Mouse (Mus musculus): ENCODE measurements around the gene Herpud2. TPM values are rescaled to one million over a fixed set of nuclear protein-coding genes. Genes with fewer than 3 reads are reported as not detected.

The Herpud2 gene
- polyA plus RNA-seq (2016; fragmentation: Nextera tagmentation; extraction: Ambion mirVana) = 44.2 and 47.0 TPM in 2 replicates

DNA sequence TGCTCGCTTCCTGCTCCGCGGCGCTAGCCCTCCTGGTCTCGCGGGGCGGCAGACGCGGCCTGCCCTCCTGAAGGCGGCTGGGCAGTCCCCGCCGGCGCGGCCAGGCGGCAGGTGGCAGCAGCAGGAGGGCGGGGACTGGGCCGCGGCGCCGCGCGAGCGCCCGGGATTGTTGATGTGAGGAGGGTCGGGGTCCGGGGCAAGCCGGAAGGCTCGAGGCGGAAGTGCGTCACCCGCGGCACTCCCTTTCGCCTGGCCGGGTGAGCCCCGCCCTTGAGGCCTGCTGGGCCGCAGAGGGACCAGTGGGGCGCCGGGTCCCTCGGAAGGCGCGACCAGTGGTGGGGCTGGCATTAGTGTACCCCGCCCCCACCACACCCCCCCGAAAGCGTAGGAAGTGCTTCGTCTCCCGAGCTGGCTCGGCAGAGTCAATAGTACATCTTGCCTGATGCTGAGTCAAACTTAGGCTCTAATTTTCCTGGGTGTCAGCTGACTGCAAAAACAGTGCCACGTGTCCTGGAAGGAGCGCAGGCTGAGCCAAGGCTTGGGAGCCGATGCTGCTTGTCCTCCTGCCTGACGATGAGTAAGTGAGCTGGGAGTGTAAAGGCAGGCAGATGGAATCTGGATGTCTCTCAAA, at the start of gene Herpud2:
Gene Herpud2 (minus strand): TSS at position 210 of the 631 bp plus-strand sequence.
- H3K27me3 ChIP-seq = no peaks in the 10 kb centered on the region
- peak within 1 kb of the TSS; percentile 86 for H3K4me2 ChIP-seq (replicated peaks)
- peak within 1 kb of the TSS; percentile 99 for H3K27ac ChIP-seq (replicated peaks)
- no peaks in the 10 kb centered on the region for H3K9me3 ChIP-seq
- ATAC-seq (ENCODE audit: low FRiP score, low read depth) = peak; percentile 98
- peaks cover 26% of the 10 kb centered on the region for H3K4me1 ChIP-seq
- H3K36me3 ChIP-seq = no peaks in the 10 kb centered on the region
- WGBS = 1% methylated on average over 41 of the region's 51 CpGs
- H3K9ac ChIP-seq (replicated peaks) = peak within 1 kb of the TSS; percentile 95
- H3K4me3 ChIP-seq = peak within 1 kb of the TSS; percentile 94

DNA sequence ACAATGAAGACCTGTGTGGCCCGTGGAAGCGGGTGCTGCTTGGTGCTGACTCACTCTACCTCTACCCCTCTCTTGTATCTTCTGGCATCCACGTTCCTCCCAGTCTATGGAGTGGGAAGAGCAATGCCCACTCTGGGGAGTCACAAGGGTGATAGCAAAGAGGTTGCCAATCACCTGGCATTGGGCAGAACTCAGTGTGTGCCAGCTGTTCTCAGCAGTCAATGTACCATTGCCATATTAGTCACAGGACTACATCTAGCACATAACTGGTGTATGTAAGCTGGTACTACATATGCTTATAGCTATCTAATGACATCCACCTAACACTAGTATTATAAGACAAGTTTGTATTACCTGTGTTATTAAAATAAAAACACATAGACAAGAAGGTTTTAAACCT, 49.4 kb upstream of the Herpud2 start:
- Histone ChIP-seq H3K27me3 (no peaks in the 10 kb centered on the region), H3K9me3 (no peaks in the 10 kb centered on the region), H3K4me3 (no peak overlapping the region), H3K36me3 (no peaks in the 10 kb centered on the region), H3K4me1 (no peaks in the 10 kb centered on the region), H3K9ac (replicated peaks) (no peak overlapping the region), H3K27ac (replicated peaks) (no peak overlapping the region), H3K4me2 (replicated peaks) (no peak overlapping the region)
- 86% methylated on average over 3 of the region's 3 CpGs for WGBS
- ATAC-seq (ENCODE audit: low FRiP score, low read depth) = no peak

DNA sequence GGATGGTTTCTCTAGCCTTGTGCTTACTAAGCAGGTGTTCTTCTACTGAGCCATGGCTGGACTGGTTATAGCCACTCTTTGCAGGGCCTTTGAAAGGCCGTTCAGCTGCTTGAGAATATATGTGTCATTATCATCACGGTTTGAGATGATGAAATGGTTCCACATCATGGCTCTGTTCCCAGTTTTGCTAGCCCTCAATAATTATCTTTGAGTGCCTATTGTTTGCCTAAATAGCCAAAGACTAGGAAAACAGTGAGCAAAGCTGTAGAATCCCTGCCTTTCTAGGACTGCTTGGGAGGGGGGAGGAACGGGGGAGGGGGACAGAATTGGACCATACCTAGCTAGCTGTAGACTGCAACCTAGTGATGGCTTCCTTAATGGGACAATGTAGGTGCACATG, 48.5 kb upstream of the Herpud2 start:
- 90% methylated on average over 3 of the region's 3 CpGs for WGBS
- Histone ChIP-seq H3K9me3 (no peaks in the 10 kb centered on the region), H3K9ac (replicated peaks) (no peak overlapping the region), H3K4me1 (no peaks in the 10 kb centered on the region), H3K27ac (replicated peaks) (no peak overlapping the region), H3K27me3 (no peaks in the 10 kb centered on the region), H3K4me2 (replicated peaks) (no peak overlapping the region), H3K4me3 (no peak overlapping the region), H3K36me3 (no peaks in the 10 kb centered on the region)
- no peak for ATAC-seq (ENCODE audit: low FRiP score, low read depth)

DNA sequence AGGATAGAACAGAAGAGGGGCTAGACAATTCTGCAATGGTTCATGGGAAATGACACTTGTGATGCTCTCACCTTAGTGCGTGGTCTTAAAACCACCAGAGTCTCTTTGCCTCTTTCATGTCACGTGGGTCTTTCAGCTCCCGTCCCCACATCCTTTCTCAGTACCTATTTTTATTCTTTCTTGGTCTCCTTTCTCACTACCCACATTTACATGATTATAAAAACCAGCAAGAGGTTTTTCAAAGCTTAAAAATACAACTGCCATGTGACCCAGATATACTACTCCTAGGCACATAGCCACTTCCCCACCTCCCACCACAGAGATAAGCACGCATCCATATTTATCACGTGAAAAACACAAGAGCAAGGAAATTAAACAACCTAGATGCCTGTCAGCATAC, 45.1 kb upstream of the Herpud2 start:
- ATAC-seq (ENCODE audit: low FRiP score, low read depth) = no peak
- Histone ChIP-seq H3K4me3 (no peak overlapping the region), H3K4me1 (no peaks in the 10 kb centered on the region), H3K36me3 (no peaks in the 10 kb centered on the region), H3K9me3 (no peaks in the 10 kb centered on the region), H3K4me2 (replicated peaks) (no peak overlapping the region), H3K27ac (replicated peaks) (no peak overlapping the region), H3K9ac (replicated peaks) (no peak overlapping the region), H3K27me3 (no peaks in the 10 kb centered on the region)
- WGBS = 90% methylated on average over 5 of the region's 5 CpGs

DNA sequence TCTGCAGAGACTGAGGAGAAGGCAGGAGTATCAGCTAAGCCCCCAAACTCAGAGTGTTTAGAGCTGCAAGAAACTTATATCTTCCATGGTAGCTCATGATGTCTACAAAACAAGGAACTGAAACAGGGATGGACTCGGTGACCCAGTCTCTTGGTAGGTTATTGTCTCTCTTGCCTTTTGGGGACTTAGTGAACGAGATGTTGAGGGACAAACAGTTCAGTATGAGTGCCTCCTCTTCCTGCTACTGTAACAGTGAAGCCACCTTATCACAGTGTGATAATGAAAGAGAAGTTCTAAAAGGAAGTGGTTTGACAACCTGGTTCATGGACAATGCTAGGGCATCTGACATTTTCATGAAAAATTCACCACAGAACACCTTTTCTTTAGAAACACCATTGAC, 40.0 kb upstream of the Herpud2 start:
- Histone ChIP-seq H3K4me2 (replicated peaks) (no peak overlapping the region), H3K27ac (replicated peaks) (no peak overlapping the region), H3K4me1 (no peaks in the 10 kb centered on the region), H3K27me3 (no peaks in the 10 kb centered on the region; the same call in 1 of the 2 replicates), H3K9ac (replicated peaks) (no peak overlapping the region), H3K4me3 (no peak overlapping the region), H3K36me3 (no peaks in the 10 kb centered on the region), H3K9me3 (no peaks in the 10 kb centered on the region)
- no peak for ATAC-seq (ENCODE audit: low FRiP score, low read depth)
- 84% methylated on average over 2 of the region's 2 CpGs for WGBS

DNA sequence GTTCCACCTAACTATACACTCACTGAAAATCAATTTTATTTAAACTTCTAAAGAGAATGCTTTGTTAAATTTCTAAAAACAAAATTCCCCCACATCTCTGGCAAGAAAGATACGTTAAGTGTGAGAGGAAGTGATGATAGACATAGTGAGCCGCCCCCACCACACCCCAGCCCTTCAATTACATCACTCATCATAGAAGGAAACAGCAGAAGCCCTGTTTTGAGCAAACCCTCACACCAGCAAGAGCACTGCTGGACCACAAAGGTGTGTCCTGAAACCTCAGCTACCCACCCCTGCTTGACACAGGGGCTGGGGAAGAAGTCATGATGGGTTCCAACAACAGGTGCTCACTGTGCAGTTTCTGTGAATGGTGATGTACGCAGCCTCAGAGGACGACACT, 34.9 kb upstream of the Herpud2 start:
- Histone ChIP-seq H3K27me3 (no peaks in the 10 kb centered on the region; the same call in 1 of the 2 replicates), H3K4me1 (no peaks in the 10 kb centered on the region), H3K36me3 (no peaks in the 10 kb centered on the region), H3K4me2 (replicated peaks) (no peak overlapping the region), H3K9me3 (no peaks in the 10 kb centered on the region), H3K9ac (replicated peaks) (no peak overlapping the region), H3K27ac (replicated peaks) (no peak overlapping the region), H3K4me3 (no peak overlapping the region)
- WGBS = 90% methylated on average over 4 of the region's 4 CpGs
- no peak for ATAC-seq (ENCODE audit: low FRiP score, low read depth)

DNA sequence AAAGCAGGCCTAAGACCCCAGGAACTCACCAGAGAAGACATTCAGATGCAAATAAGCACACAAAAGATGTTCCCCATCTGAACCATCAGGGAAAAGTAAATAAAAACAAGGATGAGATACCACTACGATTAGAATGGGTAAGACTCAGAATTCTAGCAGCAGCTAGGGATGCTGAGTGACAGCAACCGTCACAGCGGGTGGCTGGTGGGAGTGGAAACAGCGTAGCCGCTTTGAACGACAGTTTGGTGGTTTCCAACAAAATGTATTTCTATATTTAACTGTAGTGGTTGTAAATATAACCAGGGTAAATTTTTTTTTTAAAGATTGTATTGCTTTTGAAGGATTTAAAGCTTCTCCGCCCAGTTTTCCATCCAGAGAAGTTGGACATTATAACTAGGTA, 34.2 kb upstream of the Herpud2 start:
- no peak overlapping the region for H3K4me2 ChIP-seq (replicated peaks)
- no peaks in the 10 kb centered on the region for H3K9me3 ChIP-seq
- no peaks in the 10 kb centered on the region for H3K36me3 ChIP-seq
- H3K9ac ChIP-seq (replicated peaks) = no peak overlapping the region
- no peaks in the 10 kb centered on the region for H3K27me3 ChIP-seq
- H3K4me3 ChIP-seq = no peak overlapping the region
- no peaks in the 10 kb centered on the region for H3K4me1 ChIP-seq
- no peak for ATAC-seq (ENCODE audit: low FRiP score, low read depth)
- WGBS = 35% methylated on average over 7 of the region's 7 CpGs
- no peak overlapping the region for H3K27ac ChIP-seq (replicated peaks)

DNA sequence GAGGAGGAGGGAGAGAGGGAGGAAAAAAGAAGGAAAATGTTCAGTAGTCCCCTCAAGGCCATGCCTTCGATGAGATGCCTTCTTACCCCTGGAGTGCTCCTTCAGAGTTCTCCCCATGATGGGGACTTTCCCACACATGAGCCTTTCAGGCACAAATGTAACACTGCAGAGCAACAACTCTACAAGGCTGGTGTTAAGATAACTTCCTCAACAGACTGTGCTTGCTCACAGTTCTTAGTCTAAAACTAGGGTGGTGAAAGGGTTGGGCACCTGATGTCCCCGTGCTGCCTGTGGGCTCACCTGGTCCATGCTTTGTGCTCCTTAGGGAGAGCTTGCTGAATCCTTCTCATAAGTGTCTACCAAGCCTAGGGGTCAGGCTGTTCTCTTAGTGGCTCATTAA, 33.0 kb upstream of the Herpud2 start:
- H3K27ac ChIP-seq (replicated peaks) = no peak overlapping the region
- no peak for ATAC-seq (ENCODE audit: low FRiP score, low read depth)
- no peak overlapping the region for H3K4me3 ChIP-seq
- no peaks in the 10 kb centered on the region for H3K4me1 ChIP-seq
- H3K4me2 ChIP-seq (replicated peaks) = no peak overlapping the region
- no peaks in the 10 kb centered on the region for H3K27me3 ChIP-seq
- H3K9me3 ChIP-seq = no peaks in the 10 kb centered on the region
- 88% methylated on average over 2 of the region's 2 CpGs for WGBS
- H3K9ac ChIP-seq (replicated peaks) = no peak overlapping the region
- no peaks in the 10 kb centered on the region for H3K36me3 ChIP-seq

DNA sequence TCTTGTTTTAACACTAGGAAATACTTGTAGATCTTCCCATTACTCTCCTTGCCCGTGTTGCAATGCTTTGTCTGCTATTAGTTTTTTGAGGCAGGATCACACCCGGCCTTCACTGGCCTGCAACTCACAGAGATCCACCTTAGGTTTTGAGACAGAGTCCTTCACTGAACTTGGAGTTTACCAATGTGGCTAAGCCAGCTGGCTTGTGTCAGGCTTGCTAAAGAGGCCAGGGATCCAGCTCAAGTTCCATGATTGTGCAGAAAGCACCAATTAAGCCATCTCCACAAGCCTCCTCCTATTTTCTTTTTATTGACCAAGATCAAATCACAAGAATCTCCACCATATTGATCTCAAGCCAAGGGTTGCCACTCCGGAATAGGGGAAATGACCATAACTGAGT, 26.4 kb upstream of the Herpud2 start:
- H3K27me3 ChIP-seq = no peaks in the 10 kb centered on the region
- H3K36me3 ChIP-seq = no peaks in the 10 kb centered on the region
- H3K9ac ChIP-seq (replicated peaks) = no peak overlapping the region
- no peak overlapping the region for H3K27ac ChIP-seq (replicated peaks)
- no peak overlapping the region for H3K4me3 ChIP-seq
- 84% methylated on average over 3 of the region's 3 CpGs for WGBS
- no peak for ATAC-seq (ENCODE audit: low FRiP score, low read depth)
- H3K4me2 ChIP-seq (replicated peaks) = no peak overlapping the region
- H3K4me1 ChIP-seq = no peaks in the 10 kb centered on the region
- H3K9me3 ChIP-seq = no peaks in the 10 kb centered on the region

DNA sequence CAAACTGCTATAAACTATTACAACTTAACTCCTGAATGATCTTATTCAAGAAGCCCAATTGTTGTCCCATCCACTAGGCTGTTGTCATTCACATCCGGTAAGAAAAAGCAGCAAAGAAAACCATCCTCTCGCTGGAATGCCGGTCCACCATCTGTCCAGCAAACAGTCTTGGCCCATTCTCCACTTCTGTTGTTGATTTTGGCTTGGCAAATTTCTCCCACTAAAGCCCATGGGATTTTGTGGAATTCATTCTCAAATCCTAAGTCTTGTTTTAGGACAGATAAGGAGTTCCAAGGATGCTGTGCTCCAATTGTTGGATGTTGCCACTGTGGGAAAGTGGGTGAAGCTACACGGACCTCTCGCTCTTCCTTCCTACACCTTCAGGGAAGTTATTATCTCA, 25.6 kb upstream of the Herpud2 start:
- H3K27ac ChIP-seq (replicated peaks) = no peak overlapping the region
- ATAC-seq (ENCODE audit: low FRiP score, low read depth) = no peak
- 92% methylated on average over 5 of the region's 5 CpGs for WGBS
- no peak overlapping the region for H3K4me2 ChIP-seq (replicated peaks)
- no peaks in the 10 kb centered on the region for H3K4me1 ChIP-seq
- no peaks in the 10 kb centered on the region for H3K36me3 ChIP-seq
- H3K9ac ChIP-seq (replicated peaks) = no peak overlapping the region
- no peaks in the 10 kb centered on the region for H3K27me3 ChIP-seq
- H3K4me3 ChIP-seq = no peak overlapping the region
- no peaks in the 10 kb centered on the region for H3K9me3 ChIP-seq

DNA sequence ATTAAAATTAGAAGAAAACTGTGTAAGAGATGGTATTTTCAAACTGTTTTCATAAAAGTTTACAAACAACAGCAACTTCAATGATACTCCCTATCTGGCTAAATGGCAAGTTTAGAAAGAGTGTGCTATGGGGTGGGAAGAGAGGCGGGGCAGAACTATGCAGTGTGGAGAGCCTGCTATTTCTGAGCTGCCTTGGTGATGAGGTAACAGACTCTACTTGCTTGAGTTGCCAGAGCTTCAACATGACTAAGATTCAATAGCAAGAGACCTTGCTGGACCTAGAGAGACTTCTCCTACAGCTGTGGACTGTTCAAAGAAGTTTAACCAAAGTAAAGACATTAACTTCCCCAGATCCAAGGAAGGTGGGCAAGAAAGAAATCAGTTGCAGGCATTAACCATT, 24.9 kb upstream of the Herpud2 start:
- 85% methylated on average over 1 of the region's 1 CpGs for WGBS
- Histone ChIP-seq H3K27me3 (no peaks in the 10 kb centered on the region), H3K4me1 (no peaks in the 10 kb centered on the region), H3K27ac (replicated peaks) (no peak overlapping the region), H3K4me2 (replicated peaks) (no peak overlapping the region), H3K36me3 (no peaks in the 10 kb centered on the region), H3K4me3 (no peak overlapping the region), H3K9me3 (no peaks in the 10 kb centered on the region), H3K9ac (replicated peaks) (no peak overlapping the region)
- no peak for ATAC-seq (ENCODE audit: low FRiP score, low read depth)

DNA sequence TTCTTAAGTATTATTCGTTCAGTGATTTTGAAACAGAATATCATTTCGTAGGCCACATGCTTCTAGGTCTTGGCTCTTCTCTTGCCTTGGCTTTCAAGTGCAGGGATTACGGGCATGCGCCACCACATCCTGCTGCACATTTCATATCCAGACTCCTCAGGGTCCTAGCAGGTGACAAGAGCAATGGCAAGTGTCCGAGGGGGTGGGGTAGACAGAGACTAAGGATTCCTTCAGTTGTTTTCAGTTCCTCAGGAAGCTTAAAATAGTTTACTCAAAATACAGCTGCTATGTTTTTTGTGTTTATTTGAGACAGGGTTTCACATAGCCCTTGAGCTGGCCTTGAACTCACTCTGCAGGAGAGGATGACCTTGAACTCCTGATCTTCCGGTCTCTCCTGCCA, 24.4 kb upstream of the Herpud2 start:
- no peak for ATAC-seq (ENCODE audit: low FRiP score, low read depth)
- Histone ChIP-seq H3K27me3 (no peaks in the 10 kb centered on the region), H3K4me1 (no peaks in the 10 kb centered on the region), H3K36me3 (no peaks in the 10 kb centered on the region), H3K4me3 (no peak overlapping the region), H3K9ac (replicated peaks) (no peak overlapping the region), H3K4me2 (replicated peaks) (no peak overlapping the region), H3K27ac (replicated peaks) (no peak overlapping the region), H3K9me3 (no peaks in the 10 kb centered on the region)
- 84% methylated on average over 6 of the region's 6 CpGs for WGBS

DNA sequence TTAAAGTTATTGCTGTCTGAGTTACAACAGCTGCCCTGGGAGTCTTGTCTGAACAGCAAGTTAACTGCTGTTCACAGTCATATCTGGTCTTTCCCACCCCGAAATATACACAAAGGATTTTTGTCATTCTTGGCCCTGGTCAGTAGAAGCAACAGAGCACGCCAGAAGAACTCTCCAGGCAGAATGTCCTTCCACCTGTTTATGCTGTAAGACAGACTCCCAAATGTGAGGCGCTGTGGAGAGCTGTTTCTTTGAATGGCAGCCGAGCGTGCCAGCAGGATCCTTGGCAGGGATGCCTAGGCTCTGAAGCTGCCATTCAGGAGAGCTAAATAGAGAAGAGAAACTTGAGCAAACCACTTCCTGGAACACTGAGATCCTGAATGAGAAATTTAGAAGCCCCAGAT, 23.4 kb upstream of the Herpud2 start:
- no peaks in the 10 kb centered on the region for H3K4me1 ChIP-seq
- no peaks in the 10 kb centered on the region for H3K9me3 ChIP-seq
- no peaks in the 10 kb centered on the region for H3K36me3 ChIP-seq
- H3K4me2 ChIP-seq (replicated peaks) = no peak overlapping the region
- H3K4me3 ChIP-seq = no peak overlapping the region
- 55% methylated on average over 5 of the region's 5 CpGs for WGBS
- no peak overlapping the region for H3K9ac ChIP-seq (replicated peaks)
- H3K27ac ChIP-seq (replicated peaks) = no peak overlapping the region
- no peak for ATAC-seq (ENCODE audit: low FRiP score, low read depth)
- H3K27me3 ChIP-seq = no peaks in the 10 kb centered on the region

Data from midbrain, embryonic 12.5 days (tissue).